Mouse (Mus musculus): Measurements from ENCODE around the gene Ppp1r3a. TPM values are rescaled to one million over a fixed set of nuclear protein-coding genes. Genes with fewer than 3 reads are reported as not detected.
"Not testable (repeated sequence)": the region's sequence is repeated elsewhere in the genome, so short reads cannot be mapped to it uniquely, and the experiment has no call there.

The Ppp1r3a gene
- polyA plus RNA-seq, 1 experiment from 2014 or later: not detected

DNA sequence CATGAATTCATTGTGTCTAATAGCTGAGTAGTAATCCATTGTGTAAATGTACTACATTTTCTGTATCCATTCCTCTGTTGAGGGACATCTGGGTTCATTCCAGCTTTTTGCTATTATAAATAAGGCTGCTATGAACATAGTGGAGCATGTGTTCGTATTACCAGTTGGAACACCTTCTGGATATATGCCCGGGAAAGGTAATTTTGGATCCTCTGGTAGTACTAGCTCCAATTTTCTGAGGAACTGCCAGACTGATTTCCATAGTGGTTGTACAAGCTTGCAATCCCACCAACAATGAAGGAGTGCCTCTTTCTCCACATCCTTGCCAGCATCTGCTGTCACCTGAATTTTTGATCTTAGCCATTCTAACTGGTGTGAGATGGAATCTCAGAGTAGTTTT lies 86.1 kb downstream of the Ppp1r3a start:
- H3K4me1 ChIP-seq (ENCODE audit: control insufficient read depth, insufficient read depth, low read length); ATAC-seq (ENCODE audit: insufficient number of reproducible peaks, low FRiP score, low TSS enrichment, low read depth); H3K9ac ChIP-seq (ENCODE audit: low read length); H3K4me3 ChIP-seq (ENCODE audit: low read depth, low read length); H3K4me2 ChIP-seq (ENCODE audit: low read depth, severe bottlenecking); H3K9me3 ChIP-seq (ENCODE audit: control insufficient read depth, low read length); H3K27me3 ChIP-seq (ENCODE audit: control insufficient read depth, insufficient read depth, low read length); H3K27ac ChIP-seq (replicated peaks; ENCODE audit: low read depth, low read length); H3K36me3 ChIP-seq (ENCODE audit: control insufficient read depth, insufficient read depth, low read length); DNase-seq (ENCODE audit: low spot score): not testable (repeated sequence)
- 90% methylated on average over 2 of the region's 2 CpGs for WGBS

DNA sequence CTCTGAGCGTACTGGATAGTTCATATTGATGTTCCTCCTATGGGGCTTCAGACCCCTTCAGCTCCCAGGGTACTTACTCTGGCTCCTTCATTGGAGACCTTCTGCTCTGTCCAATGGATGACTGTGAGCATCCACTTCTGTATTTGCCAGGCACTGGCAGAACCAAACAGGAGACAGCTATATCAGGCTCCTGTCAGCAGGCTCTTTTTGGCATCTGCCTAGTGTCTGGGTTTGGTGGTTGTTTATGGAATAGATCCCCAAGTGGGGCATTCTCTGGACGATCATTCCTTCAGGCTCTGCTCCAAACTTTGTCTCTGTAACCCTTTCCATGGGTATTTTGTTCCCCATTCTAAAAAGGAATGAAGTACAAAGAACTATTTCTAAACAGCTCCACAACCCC lies 87.4 kb downstream of the Ppp1r3a start:
- H3K27me3 ChIP-seq (ENCODE audit: control insufficient read depth, insufficient read depth, low read length); H3K9ac ChIP-seq (ENCODE audit: low read length); H3K36me3 ChIP-seq (ENCODE audit: control insufficient read depth, insufficient read depth, low read length); H3K4me1 ChIP-seq (ENCODE audit: control insufficient read depth, insufficient read depth, low read length); H3K4me2 ChIP-seq (ENCODE audit: low read depth, severe bottlenecking); DNase-seq (ENCODE audit: low spot score); H3K9me3 ChIP-seq (ENCODE audit: control insufficient read depth, low read length); ATAC-seq (ENCODE audit: insufficient number of reproducible peaks, low FRiP score, low TSS enrichment, low read depth); H3K27ac ChIP-seq (replicated peaks; ENCODE audit: low read depth, low read length); H3K4me3 ChIP-seq (ENCODE audit: low read depth, low read length): not testable (repeated sequence)
- 81% methylated on average over 2 of the region's 2 CpGs for WGBS

Other genes starting within 250 kb of the Ppp1r3a start
- gene Foxp2, start 146.1 kb upstream of the Ppp1r3a start, polyA plus RNA-seq (2014; fragmentation: Nextera tagmentation; extraction: Ambion mirVana): 24.2 and 27.3 TPM in 2 replicates

Data from limb, embryonic 11.5 days (tissue).